Mouse (Mus musculus): ENCODE results near the gene Rwdd2b. TPM values are rescaled to one million over a fixed set of nuclear protein-coding genes. Genes with fewer than 3 reads are reported as not detected.

Gene Rwdd2b
- polyA plus RNA-seq, 1 experiment from 2014 or later: 10.4 TPM

- 65% methylated on average over 1 of the region's 1 CpGs for WGBS
Measured at GRCm38 (mm10) chr16:87444071-87444470, 3.7 kb upstream of the Rwdd2b start.

DNA sequence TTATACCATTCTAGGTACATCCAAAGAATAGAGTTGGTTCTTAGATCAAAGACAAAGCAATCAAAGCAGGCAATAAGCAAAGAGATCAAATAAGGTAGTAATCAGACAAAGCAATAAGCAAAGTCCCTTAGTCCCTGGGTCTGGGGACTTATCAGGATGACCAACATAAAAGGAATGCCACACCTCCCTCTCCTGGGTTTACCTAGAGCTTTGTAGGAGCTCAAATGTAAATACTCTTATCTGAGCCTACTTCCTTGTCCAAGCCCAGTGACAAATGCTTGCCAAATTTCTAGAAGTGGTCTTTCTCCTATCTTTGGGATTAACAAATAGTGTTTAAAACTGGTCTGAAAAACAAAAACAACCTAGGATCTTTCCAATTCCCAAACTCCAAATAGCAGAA, 2.9 kb upstream of the Rwdd2b start:
- Histone ChIP-seq H3K36me3 (no peaks in the 10 kb centered on the region), H3K9ac (replicated peaks) (no peak overlapping the region), H3K4me2 (no peak overlapping the region), H3K27ac (no peak overlapping the region), H3K27me3 (no peaks in the 10 kb centered on the region), H3K4me3 (replicated peaks) (no peak overlapping the region), H3K4me1 (replicated peaks) (peaks cover 10% of the 10 kb centered on the region), H3K9me3 (no peaks in the 10 kb centered on the region)
- ATAC-seq (ENCODE audit: insufficient number of reproducible peaks, insufficient read depth, low FRiP score, low TSS enrichment, low read depth): no peak

More at GRCm38 (mm10) chr16:87444071-87444470, 3.7 kb upstream of the Rwdd2b start:
- Histone ChIP-seq H3K4me1 (replicated peaks) (peaks cover 10% of the 10 kb centered on the region), H3K36me3 (no peaks in the 10 kb centered on the region), H3K27me3 (no peaks in the 10 kb centered on the region), H3K9me3 (no peaks in the 10 kb centered on the region), H3K4me3 (replicated peaks) (no peak overlapping the region), H3K9ac (replicated peaks) (no peak overlapping the region), H3K27ac (no peak overlapping the region), H3K4me2 (no peak overlapping the region)
- no peak for ATAC-seq (ENCODE audit: insufficient number of reproducible peaks, insufficient read depth, low FRiP score, low TSS enrichment, low read depth)

GRCm38 (mm10) chr16:87442291-87442690, 1.9 kb upstream of the Rwdd2b start:
- no peak for ATAC-seq (ENCODE audit: insufficient number of reproducible peaks, insufficient read depth, low FRiP score, low TSS enrichment, low read depth)
- H3K27me3 ChIP-seq: no peaks in the 10 kb centered on the region
- H3K27ac ChIP-seq: no peak overlapping the region
- no peak overlapping the region for H3K4me2 ChIP-seq
- H3K4me1 ChIP-seq (replicated peaks): peaks cover 10% of the 10 kb centered on the region
- H3K36me3 ChIP-seq: no peaks in the 10 kb centered on the region
- no peaks in the 10 kb centered on the region for H3K9me3 ChIP-seq
- H3K9ac ChIP-seq (replicated peaks): no peak overlapping the region
- H3K4me3 ChIP-seq (replicated peaks): no peak overlapping the region
- 46% methylated on average over 5 of the region's 5 CpGs for WGBS

DNA sequence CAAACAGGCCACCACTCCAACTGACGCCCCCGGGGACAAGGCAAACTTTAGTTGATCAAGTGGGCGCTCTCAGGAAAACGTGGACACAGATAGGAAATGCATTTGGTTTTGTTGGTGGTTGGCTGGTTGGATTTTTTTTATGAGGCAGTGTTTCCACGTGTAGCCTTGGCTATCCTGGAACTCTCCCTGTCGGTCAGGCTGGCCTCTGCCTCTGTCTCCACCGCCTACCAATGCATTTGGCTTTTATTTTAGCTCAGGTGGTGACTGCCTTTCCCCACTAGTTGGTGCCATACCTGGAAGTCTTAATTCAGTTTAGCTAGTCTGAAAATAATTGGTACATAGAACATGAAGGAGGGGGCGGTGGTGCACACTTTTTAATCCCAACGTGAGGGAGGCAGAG, 716 bp upstream of the Rwdd2b start:
- Histone ChIP-seq H3K27ac (no peak overlapping the region), H3K4me1 (replicated peaks) (peaks cover 10% of the 10 kb centered on the region), H3K27me3 (no peaks in the 10 kb centered on the region), H3K4me3 (replicated peaks) (peak overlapping the region; percentile 79), H3K9ac (replicated peaks) (peak overlapping the region; percentile 83; the same call in 1 of the 2 replicates), H3K36me3 (0 out of 2 replicates have a peak, but pooled peaks cover 5% of the 10 kb centered on the region), H3K9me3 (no peaks in the 10 kb centered on the region), H3K4me2 (peak overlapping the region; percentile 86)
- WGBS: 25% methylated on average over 9 of the region's 9 CpGs
- ATAC-seq (ENCODE audit: insufficient number of reproducible peaks, insufficient read depth, low FRiP score, low TSS enrichment, low read depth): no peak

DNA sequence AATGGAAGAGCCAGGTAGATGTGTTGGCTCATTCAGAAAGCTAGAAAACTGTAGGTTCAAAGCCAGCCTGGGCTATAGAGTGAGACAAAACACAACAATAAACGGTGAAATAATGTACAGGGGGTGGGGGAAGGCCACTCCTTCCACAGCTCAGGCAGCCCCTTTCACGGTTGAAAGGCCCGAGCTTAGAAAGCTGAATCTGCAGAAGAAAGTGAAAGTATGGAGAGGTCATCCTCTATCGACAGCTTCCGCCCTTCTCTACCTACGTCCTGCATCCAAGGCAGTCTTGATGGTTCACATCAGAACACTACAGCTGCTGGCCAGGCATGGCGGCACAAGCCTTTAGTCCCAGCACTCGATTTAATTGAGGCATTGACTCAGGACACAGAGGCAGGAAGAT, 1.7 kb downstream of the Rwdd2b start:
- H3K9me3 ChIP-seq: no peaks in the 10 kb centered on the region
- H3K4me3 ChIP-seq (replicated peaks): no peak overlapping the region
- no peak overlapping the region for H3K27ac ChIP-seq
- H3K9ac ChIP-seq (replicated peaks): no peak overlapping the region
- 91% methylated on average over 8 of the region's 8 CpGs for WGBS
- H3K36me3 ChIP-seq: 0 out of 2 replicates have a peak, but pooled peaks cover 7% of the 10 kb centered on the region
- H3K27me3 ChIP-seq: no peaks in the 10 kb centered on the region
- peaks cover 10% of the 10 kb centered on the region for H3K4me1 ChIP-seq (replicated peaks)
- ATAC-seq (ENCODE audit: insufficient number of reproducible peaks, insufficient read depth, low FRiP score, low TSS enrichment, low read depth): no peak
- H3K4me2 ChIP-seq: no peak overlapping the region

DNA sequence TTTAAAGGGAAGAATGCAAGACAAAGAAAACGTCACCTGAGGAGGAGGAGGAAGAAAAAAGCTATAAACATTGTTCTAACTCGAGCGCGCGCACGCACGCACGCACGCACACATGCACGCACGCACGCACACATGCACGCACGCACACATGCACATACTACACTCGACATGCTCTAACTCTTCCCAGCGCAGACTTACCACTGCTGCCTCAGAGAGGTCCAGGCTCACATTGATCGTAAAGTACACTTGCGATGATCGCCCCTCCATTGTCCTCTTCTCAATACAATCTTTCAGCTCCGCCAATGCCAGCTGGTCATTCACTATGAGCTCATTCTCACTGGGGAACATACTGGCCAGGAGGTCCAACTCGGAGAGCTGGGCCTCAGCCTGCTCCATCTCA, 3.3 kb downstream of the Rwdd2b start:
- no peaks in the 10 kb centered on the region for H3K9me3 ChIP-seq
- H3K4me2 ChIP-seq: no peak overlapping the region
- no peak overlapping the region for H3K4me3 ChIP-seq (replicated peaks)
- H3K4me1 ChIP-seq (replicated peaks): peaks cover 10% of the 10 kb centered on the region
- H3K27me3 ChIP-seq: no peaks in the 10 kb centered on the region
- no peak overlapping the region for H3K27ac ChIP-seq
- no peak overlapping the region for H3K9ac ChIP-seq (replicated peaks)
- no peak for ATAC-seq (ENCODE audit: insufficient number of reproducible peaks, insufficient read depth, low FRiP score, low TSS enrichment, low read depth)
- WGBS: 94% methylated on average over 21 of the region's 21 CpGs
- 0 out of 2 replicates have a peak, but pooled peaks cover 7% of the 10 kb centered on the region for H3K36me3 ChIP-seq

- H3K4me1 ChIP-seq (replicated peaks): peaks cover 6% of the 10 kb centered on the region; the same call in 1 of the 2 replicates
- ATAC-seq (ENCODE audit: insufficient number of reproducible peaks, insufficient read depth, low FRiP score, low TSS enrichment, low read depth): no peak
- no peak overlapping the region for H3K4me2 ChIP-seq
- no peaks in the 10 kb centered on the region for H3K27me3 ChIP-seq
- no peak overlapping the region for H3K27ac ChIP-seq
- WGBS: 87% methylated on average over 13 of the region's 13 CpGs
- H3K36me3 ChIP-seq: 0 out of 2 replicates have a peak, but pooled peaks cover 7% of the 10 kb centered on the region
- H3K9ac ChIP-seq (replicated peaks): no peak overlapping the region
- no peaks in the 10 kb centered on the region for H3K9me3 ChIP-seq
- no peak overlapping the region for H3K4me3 ChIP-seq (replicated peaks)
Measured at GRCm38 (mm10) chr16:87435411-87436205, 4.8 kb downstream of the Rwdd2b start.

GRCm38 (mm10) chr16:87434946-87435345, 5.4 kb downstream of the Rwdd2b start:
- Histone ChIP-seq H3K9ac (replicated peaks) (no peak overlapping the region), H3K4me2 (no peak overlapping the region), H3K27me3 (no peaks in the 10 kb centered on the region), H3K4me1 (replicated peaks) (peaks cover 6% of the 10 kb centered on the region; the same call in 1 of the 2 replicates), H3K36me3 (0 out of 2 replicates have a peak, but pooled peaks cover 7% of the 10 kb centered on the region), H3K4me3 (replicated peaks) (no peak overlapping the region), H3K27ac (no peak overlapping the region), H3K9me3 (no peaks in the 10 kb centered on the region)
- WGBS: 88% methylated on average over 6 of the region's 6 CpGs
- no peak for ATAC-seq (ENCODE audit: insufficient number of reproducible peaks, insufficient read depth, low FRiP score, low TSS enrichment, low read depth)

- Histone ChIP-seq H3K27me3 (no peaks in the 10 kb centered on the region), H3K4me1 (replicated peaks) (peaks cover 6% of the 10 kb centered on the region; the same call in 1 of the 2 replicates), H3K27ac (no peak overlapping the region), H3K4me2 (no peak overlapping the region), H3K4me3 (replicated peaks) (no peak overlapping the region), H3K9ac (replicated peaks) (no peak overlapping the region), H3K36me3 (0 out of 2 replicates have a peak, but pooled peaks cover 7% of the 10 kb centered on the region), H3K9me3 (no peaks in the 10 kb centered on the region)
- WGBS: 90% methylated on average over 7 of the region's 7 CpGs
- no peak for ATAC-seq (ENCODE audit: insufficient number of reproducible peaks, insufficient read depth, low FRiP score, low TSS enrichment, low read depth)
Measured at GRCm38 (mm10) chr16:87434266-87434665, 6.1 kb downstream of the Rwdd2b start.

DNA sequence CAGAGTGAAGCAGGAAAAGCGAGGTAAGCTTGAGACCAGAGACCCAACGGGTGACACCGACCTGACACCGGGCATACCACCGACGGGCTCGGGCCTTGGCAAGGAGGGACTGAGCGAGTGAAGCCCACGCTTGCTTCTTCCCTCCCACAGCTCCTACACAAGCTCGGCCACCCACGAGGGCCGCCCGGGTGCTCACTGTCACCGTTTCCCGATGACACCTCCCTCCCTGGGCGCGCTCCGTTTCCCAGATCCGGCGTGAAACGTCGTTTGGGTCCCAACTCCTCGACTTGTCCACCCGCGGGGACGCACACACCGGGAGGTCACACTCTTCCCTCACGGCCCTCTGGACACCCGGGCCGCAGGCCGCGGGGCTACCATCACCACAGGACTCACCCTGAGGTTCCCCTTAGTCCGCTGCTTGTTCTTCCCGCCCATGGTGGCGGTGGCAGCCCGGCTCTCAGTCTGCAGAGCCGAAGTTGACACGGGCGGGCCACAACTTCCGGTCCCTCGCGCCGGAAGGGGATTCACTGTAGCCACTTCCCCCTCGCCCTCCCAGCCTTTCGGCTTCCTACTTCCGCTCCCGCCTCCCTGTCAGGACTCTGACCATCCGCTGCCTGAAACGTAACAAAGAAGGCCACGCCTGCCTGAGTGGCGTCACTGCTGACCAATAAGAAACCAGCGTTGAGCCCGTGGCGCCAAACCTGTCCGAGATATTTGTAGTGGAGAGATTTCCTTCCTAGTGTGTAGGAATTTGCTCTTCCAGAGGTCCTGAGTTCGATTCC, 8.1 kb downstream of the Rwdd2b start, which contains the start of gene Ltn1:
Gene Ltn1, minus strand, starts transcription at position 580 of the 782 bp plus-strand sequence.
- Histone ChIP-seq H3K27ac (0 out of 2 replicates have a peak within 1 kb of the TSS, but pooled peaks have one; percentile 23), H3K4me2 (peak within 1 kb of the TSS; percentile 92), H3K9me3 (no peaks in the 10 kb centered on the region), H3K36me3 (0 out of 2 replicates have a peak, but pooled peaks cover 7% of the 10 kb centered on the region), H3K9ac (replicated peaks) (peak within 1 kb of the TSS; percentile 79), H3K27me3 (no peaks in the 10 kb centered on the region), H3K4me1 (replicated peaks) (peaks cover 6% of the 10 kb centered on the region; the same call in 1 of the 2 replicates), H3K4me3 (replicated peaks) (peak within 1 kb of the TSS; percentile 92)
- whole genome bisulfite sequencing: under 1% methylated on average over 56 of the region's 56 CpGs
- peak; percentile 97 for ATAC-seq (ENCODE audit: insufficient number of reproducible peaks, insufficient read depth, low FRiP score, low TSS enrichment, low read depth)

DNA sequence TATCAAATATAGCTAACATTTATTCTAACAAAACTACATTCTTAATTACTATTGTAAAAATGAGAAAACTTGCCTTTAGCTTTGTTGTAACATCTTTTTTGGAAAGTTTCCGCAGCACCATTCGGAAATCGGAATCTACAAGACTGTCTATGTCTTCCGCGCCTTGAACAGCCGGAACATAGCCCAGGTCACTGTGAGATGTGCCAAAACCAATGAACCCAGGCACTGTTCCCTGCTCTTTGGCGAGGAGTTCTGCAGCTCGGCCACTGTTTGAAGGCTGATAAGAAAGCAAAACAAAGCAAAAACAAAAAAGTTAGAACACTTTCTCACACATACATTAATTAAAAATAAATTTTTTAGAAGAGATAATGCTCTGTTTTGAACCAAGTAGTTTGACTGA, 12.9 kb downstream of the Rwdd2b start:
- H3K27me3 ChIP-seq: no peaks in the 10 kb centered on the region
- H3K4me2 ChIP-seq: no peak overlapping the region
- H3K9me3 ChIP-seq: no peaks in the 10 kb centered on the region
- peaks cover 45% of the 10 kb centered on the region for H3K36me3 ChIP-seq
- H3K4me3 ChIP-seq (replicated peaks): no peak overlapping the region
- peaks cover 6% of the 10 kb centered on the region; the same call in 1 of the 2 replicates for H3K4me1 ChIP-seq (replicated peaks)
- no peak for ATAC-seq (ENCODE audit: insufficient number of reproducible peaks, insufficient read depth, low FRiP score, low TSS enrichment, low read depth)
- 95% methylated on average over 8 of the region's 8 CpGs for WGBS
- no peak overlapping the region for H3K9ac ChIP-seq (replicated peaks)
- no peak overlapping the region for H3K27ac ChIP-seq
